Mouse (Mus musculus): ENCODE data around the gene Mvb12b. TPM values are rescaled to one million over a fixed set of nuclear protein-coding genes. Genes with fewer than 3 reads are reported as not detected.

Mvb12b gene
- total and polyA plus RNA-seq, 3 experiments = 22.8 to 23.3 TPM; not detected in 1

- no peak overlapping the region for H3K9ac ChIP-seq (ENCODE audit: control insufficient read depth, low read depth, low read length, poor library complexity, severe bottlenecking)
- H3K36me3 ChIP-seq (ENCODE audit: control insufficient read depth in 1 of 2, insufficient read depth in 2 of 2, low read length in 2 of 2) = no peaks in the 10 kb centered on the region
- TF ChIP-seq GABPA (IDR thresholded peaks at IDR 0.05; ENCODE audit: low read depth, low read length) (no peak), E2F4 (IDR thresholded peaks at IDR 0.05; ENCODE audit: borderline replicate concordance, low read depth, low read length) (no peak), RCOR1 (IDR thresholded peaks at IDR 0.05; ENCODE audit: low read depth, low read length) (no peak), USF2 (IDR thresholded peaks at IDR 0.05; ENCODE audit: borderline replicate concordance in 1 of 2, insufficient read depth in 1 of 2, low read depth in 1 of 2, low read length in 2 of 2) (no peak), POLR2AphosphoS5 (IDR thresholded peaks at IDR 0.05; ENCODE audit: borderline replicate concordance, low read depth, low read length) (no peak)
- H3K27me3 ChIP-seq (ENCODE audit: control insufficient read depth in 1 of 2, insufficient read depth in 2 of 2, low read length in 2 of 2) = no peaks in the 10 kb centered on the region
- H3K9me3 ChIP-seq (replicated peaks; ENCODE audit: insufficient read depth, low read length) = no peaks in the 10 kb centered on the region
- H3K27ac ChIP-seq (ENCODE audit: control insufficient read depth, low read depth, low read length) = no peak overlapping the region
- no peaks in the 10 kb centered on the region for H3K4me1 ChIP-seq (ENCODE audit: control insufficient read depth in 1 of 2, insufficient read depth in 2 of 2, low read length in 2 of 2)
- DNase-seq (ENCODE audit: low read depth, low spot score) = no peak
- H3K4me3 ChIP-seq (ENCODE audit: control insufficient read depth in 1 of 2, insufficient read depth in 1 of 2, low read depth in 2 of 2, low read length in 2 of 2) = no peak overlapping the region
- no peaks in the 10 kb centered on the region for H3K79me2 ChIP-seq (ENCODE audit: control insufficient read depth, insufficient read depth, low read length, poor library complexity)
Measured at GRCm38 (mm10) chr2:33764476-33764875, 123.3 kb downstream of the Mvb12b start.

GRCm38 (mm10) chr2:33762210-33762609 lies 125.5 kb downstream of the Mvb12b start:
- Histone ChIP-seq H3K9ac (ENCODE audit: control insufficient read depth, low read depth, low read length, poor library complexity, severe bottlenecking) (no peak overlapping the region), H3K27ac (ENCODE audit: control insufficient read depth, low read depth, low read length) (no peak overlapping the region), H3K79me2 (ENCODE audit: control insufficient read depth, insufficient read depth, low read length, poor library complexity) (no peaks in the 10 kb centered on the region), H3K4me3 (ENCODE audit: control insufficient read depth in 1 of 2, insufficient read depth in 1 of 2, low read depth in 2 of 2, low read length in 2 of 2) (no peak overlapping the region), H3K9me3 (replicated peaks; ENCODE audit: insufficient read depth, low read length) (no peaks in the 10 kb centered on the region), H3K36me3 (ENCODE audit: control insufficient read depth in 1 of 2, insufficient read depth in 2 of 2, low read length in 2 of 2) (no peaks in the 10 kb centered on the region), H3K4me1 (ENCODE audit: control insufficient read depth in 1 of 2, insufficient read depth in 2 of 2, low read length in 2 of 2) (no peaks in the 10 kb centered on the region), H3K27me3 (ENCODE audit: control insufficient read depth in 1 of 2, insufficient read depth in 2 of 2, low read length in 2 of 2) (no peaks in the 10 kb centered on the region)
- TF ChIP-seq MAZ (IDR thresholded peaks at IDR 0.05; ENCODE audit: low read depth, low read length) (no peak), CHD1 (IDR thresholded peaks at IDR 0.05; ENCODE audit: low read depth, low read length) (no peak), POLR2AphosphoS5 (IDR thresholded peaks at IDR 0.05; ENCODE audit: borderline replicate concordance, low read depth, low read length) (no peak), MAFK (IDR thresholded peaks at IDR 0.05; ENCODE audit: borderline replicate concordance, low read depth, low read length) (no peak), GATA1 (IDR thresholded peaks at IDR 0.05; ENCODE audit: low read depth, low read length) (no peak)
- no peak for DNase-seq (ENCODE audit: low read depth, low spot score)

GRCm38 (mm10) chr2:33760571-33760991 lies 127.2 kb downstream of the Mvb12b start:
- no peak for TF ChIP-seq TBP (IDR thresholded peaks at IDR 0.05; ENCODE audit: low read depth, low read length)
- TF ChIP-seq NELFE (IDR thresholded peaks at IDR 0.05; ENCODE audit: low read depth, low read length) = no peak
- no peak for TF ChIP-seq POLR2A (IDR thresholded peaks at IDR 0.05; ENCODE audit: control insufficient read depth in 1 of 2, insufficient read depth in 1 of 2, low read depth in 1 of 2, low read length in 2 of 2, poor library complexity in 1 of 2)
- DNase-seq (ENCODE audit: low read depth, low spot score) = no peak
- H3K9ac ChIP-seq (ENCODE audit: control insufficient read depth, low read depth, low read length, poor library complexity, severe bottlenecking) = no peak overlapping the region
- no peaks in the 10 kb centered on the region for H3K79me2 ChIP-seq (ENCODE audit: control insufficient read depth, insufficient read depth, low read length, poor library complexity)
- H3K27ac ChIP-seq (ENCODE audit: control insufficient read depth, low read depth, low read length) = no peak overlapping the region
- no peaks in the 10 kb centered on the region for H3K9me3 ChIP-seq (replicated peaks; ENCODE audit: insufficient read depth, low read length)
- no peak overlapping the region for H3K4me3 ChIP-seq (ENCODE audit: control insufficient read depth in 1 of 2, insufficient read depth in 1 of 2, low read depth in 2 of 2, low read length in 2 of 2)
- H3K4me1 ChIP-seq (ENCODE audit: control insufficient read depth in 1 of 2, insufficient read depth in 2 of 2, low read length in 2 of 2) = no peaks in the 10 kb centered on the region
- H3K27me3 ChIP-seq (ENCODE audit: control insufficient read depth in 1 of 2, insufficient read depth in 2 of 2, low read length in 2 of 2) = no peaks in the 10 kb centered on the region
- no peaks in the 10 kb centered on the region for H3K36me3 ChIP-seq (ENCODE audit: control insufficient read depth in 1 of 2, insufficient read depth in 2 of 2, low read length in 2 of 2)

All from MEL (cell line).